Mouse (Mus musculus) myocyte (in vitro differentiated cells): ENCODE results near the gene Slc35e3. TPM values are rescaled to one million over a fixed set of nuclear protein-coding genes. Genes with fewer than 3 reads are reported as not detected.

Source experiments
- H3K27me3 ChIP-seq: one replicate; pipeline ENCODE4 v1.6.1; 2011; ENCODE audit not compliant: control insufficient read depth, insufficient read depth, insufficient read length
- H3K36me3 ChIP-seq: one replicate; pipeline ENCODE4 v1.6.1; 2011; ENCODE audit not compliant: control insufficient read depth, insufficient read depth
- H3K4me2 ChIP-seq: one replicate; pipeline ENCODE4 v1.6.1; 2011; ENCODE audit warnings: low read depth, control low read depth
- H3K4me3 ChIP-seq: one replicate; pipeline ENCODE4 v1.5.1; 2011; ENCODE audit warnings: mild to moderate bottlenecking, control low read depth, moderate library complexity
- H3K79me2 ChIP-seq: one replicate; pipeline ENCODE4 v1.6.1; 2011; ENCODE audit not compliant: control insufficient read depth, insufficient read depth
- H3ac ChIP-seq: one replicate; pipeline ENCODE4 v1.6.1; 2011; ENCODE audit not compliant: control insufficient read depth, insufficient read length
- CEBPB ChIP-seq: IDR thresholded peaks from 2 replicates; pipeline ENCODE4 v1.6.1; 2011; ENCODE audit warnings: mild to moderate bottlenecking, moderate library complexity; ENCODE audit not compliant: poor library complexity, insufficient read depth, severe bottlenecking
- E2F4 ChIP-seq: IDR thresholded peaks from one replicate; pipeline ENCODE4 v1.6.1; 2011; ENCODE audit warnings: mild to moderate bottlenecking, control low read depth, moderate library complexity; ENCODE audit not compliant: insufficient read depth
- MAX ChIP-seq: IDR thresholded peaks from one replicate; pipeline ENCODE4 v1.6.1; 2011; ENCODE audit warnings: low read depth, mild to moderate bottlenecking, control low read depth
- MYOD1 ChIP-seq, 3 experiments: IDR thresholded peaks; one replicate each; pipeline ENCODE4 v1.6.1; 2011; ENCODE audit warnings: control low read depth in 2 of 3, low read depth in 2 of 3, mild to moderate bottlenecking in 2 of 3, moderate library complexity in 1 of 3; ENCODE audit not compliant: insufficient read length in 2 of 3, control insufficient read depth in 1 of 3
- MYOG ChIP-seq, 3 experiments: IDR thresholded peaks; one replicate each; pipeline ENCODE4 v1.6.1; 2011; ENCODE audit warnings: control low read depth in 2 of 3, low read depth in 2 of 3, mild to moderate bottlenecking in 2 of 3; ENCODE audit not compliant: insufficient read length in 2 of 3, control insufficient read depth in 1 of 3, insufficient read depth in 1 of 3
- POLR2A ChIP-seq: IDR thresholded peaks from one replicate; pipeline ENCODE4 v1.6.1; 2011; ENCODE audit warnings: low read depth, mild to moderate bottlenecking, control low read depth, moderate library complexity; ENCODE audit not compliant: insufficient read length
- POLR2AphosphoS2 ChIP-seq: IDR thresholded peaks from one replicate; pipeline ENCODE4 v1.6.1; 2011; ENCODE audit warnings: low read depth, control low read depth; ENCODE audit not compliant: insufficient read length
- REST ChIP-seq: IDR thresholded peaks from one replicate; pipeline ENCODE4 v1.6.1; 2011; ENCODE audit warnings: mild to moderate bottlenecking, control low read depth, moderate library complexity; ENCODE audit not compliant: insufficient read depth, insufficient read length
- SRF ChIP-seq: IDR thresholded peaks from one replicate; pipeline ENCODE4 v1.6.1; 2011; ENCODE audit warnings: low read depth; ENCODE audit not compliant: control insufficient read depth, insufficient read length
- TCF12 ChIP-seq: IDR thresholded peaks from one replicate; pipeline ENCODE4 v1.6.1; 2011; ENCODE audit warnings: mild to moderate bottlenecking, control low read depth; ENCODE audit not compliant: poor library complexity, insufficient read depth, severe bottlenecking
- TCF3 ChIP-seq: IDR thresholded peaks from one replicate; pipeline ENCODE4 v1.6.1; 2011; ENCODE audit warnings: low read depth, control low read depth; ENCODE audit not compliant: insufficient read length
- USF1 ChIP-seq: IDR thresholded peaks from one replicate; pipeline ENCODE4 v1.6.1; 2011; ENCODE audit warnings: low read depth, mild to moderate bottlenecking, control low read depth, moderate library complexity
- polyA plus RNA-seq: library from polyadenylated mRNA; unstranded; fragments of >200 nt; fragmentation: generic; extraction: Trizol; gene quantifications from one replicate; pipeline ENCODE4 v1.2.1, GENCODE M21; 2012; ENCODE audit warnings: missing spikeins

Gene Slc35e3
- polyA plus RNA-seq, 1 experiment = 9.2 TPM

DNA sequence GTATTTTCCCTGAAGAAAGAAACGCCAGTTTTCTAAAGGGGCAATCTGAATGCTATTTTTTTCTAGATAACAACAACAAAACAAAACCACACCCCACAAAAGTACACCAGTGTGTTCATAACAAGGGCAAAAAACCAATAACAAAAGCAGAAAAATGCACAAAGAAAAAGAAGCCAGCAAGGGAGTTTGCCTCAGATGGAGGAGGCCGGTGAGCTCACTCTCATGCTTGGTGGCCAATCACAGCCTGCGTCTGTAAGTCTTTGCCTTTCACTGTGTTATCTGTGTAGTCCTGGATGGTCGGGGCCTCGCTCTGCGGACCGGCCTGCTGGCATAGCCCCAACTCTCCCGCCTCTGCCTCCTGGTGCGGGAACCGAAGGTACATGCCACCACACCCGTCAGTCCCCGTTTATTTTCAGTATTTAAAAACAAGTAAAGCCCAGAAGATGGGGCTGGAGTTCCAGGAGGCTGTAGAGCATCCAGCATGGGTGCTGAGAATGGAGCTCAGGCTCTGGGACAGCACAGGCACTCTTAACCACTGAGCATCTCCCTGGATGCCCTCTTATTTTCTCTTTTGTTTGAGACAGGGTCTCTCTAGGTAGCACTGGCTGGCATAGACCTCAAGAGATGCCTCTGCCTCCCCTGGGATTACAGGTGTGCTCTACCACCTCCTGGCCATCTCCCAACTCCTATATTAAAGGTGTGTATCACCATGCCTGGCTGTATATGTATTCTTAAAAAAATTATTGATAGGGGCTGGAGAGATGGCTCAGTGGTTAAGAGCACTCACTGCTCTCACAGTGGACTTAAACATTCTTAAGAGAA lies 30.3 kb upstream of the Slc35e3 start:
- TF ChIP-seq TCF12 (no peak), MYOG (IDR thresholded peaks at IDR 0.05; ENCODE audit: control insufficient read depth in 1 of 3, insufficient read depth in 1 of 3, insufficient read length in 2 of 3, low read depth in 2 of 3) (no peak), E2F4 (no peak), TCF3 (no peak), CEBPB (no peak)

GRCm38 (mm10) chr10:117775401-117776144 lies 29.4 kb upstream of the Slc35e3 start:
- H3ac ChIP-seq = no peak overlapping the region
- H3K4me2 ChIP-seq = no peak overlapping the region
- H3K27me3 ChIP-seq = no peaks in the 10 kb centered on the region
- no peak overlapping the region for H3K4me3 ChIP-seq
- TF ChIP-seq CEBPB (no peak), TCF3 (no peak), SRF (no peak), REST (no peak), USF1 (no peak), MAX (no peak), TCF12 (no peak), MYOD1 (IDR thresholded peaks at IDR 0.05; ENCODE audit: control insufficient read depth in 1 of 3, insufficient read length in 2 of 3, low read depth in 2 of 3) (no peak), POLR2AphosphoS2 (no peak), POLR2A (no peak), MYOG (IDR thresholded peaks at IDR 0.05; ENCODE audit: control insufficient read depth in 1 of 3, insufficient read depth in 1 of 3, insufficient read length in 2 of 3, low read depth in 2 of 3) (no peak), E2F4 (no peak)
- peaks cover 58% of the 10 kb centered on the region for H3K36me3 ChIP-seq
- H3K79me2 ChIP-seq = no peaks in the 10 kb centered on the region

More for the DNA sequence above, 30.3 kb upstream of the Slc35e3 start:
- peaks cover 58% of the 10 kb centered on the region for H3K36me3 ChIP-seq
- H3K27me3 ChIP-seq = no peaks in the 10 kb centered on the region
- H3K4me2 ChIP-seq = no peak overlapping the region
- no peak overlapping the region for H3K4me3 ChIP-seq
- H3ac ChIP-seq = no peak overlapping the region
- H3K79me2 ChIP-seq = no peaks in the 10 kb centered on the region

GRCm38 (mm10) chr10:117774817-117775120 lies 28.6 kb upstream of the Slc35e3 start:
- no peak overlapping the region for H3K4me2 ChIP-seq
- no peak overlapping the region for H3ac ChIP-seq
- no peak overlapping the region for H3K4me3 ChIP-seq
- peaks cover 56% of the 10 kb centered on the region for H3K36me3 ChIP-seq
- H3K27me3 ChIP-seq = no peaks in the 10 kb centered on the region
- TF ChIP-seq MYOD1 (IDR thresholded peaks at IDR 0.05; ENCODE audit: control insufficient read depth in 1 of 3, insufficient read length in 2 of 3, low read depth in 2 of 3) = no peak
- TF ChIP-seq CEBPB = no peak
- no peak for TF ChIP-seq SRF
- no peak for TF ChIP-seq REST
- TF ChIP-seq TCF12 = no peak
- TF ChIP-seq E2F4 = no peak
- no peak for TF ChIP-seq POLR2A
- no peak for TF ChIP-seq POLR2AphosphoS2
- TF ChIP-seq MYOG (IDR thresholded peaks at IDR 0.05; ENCODE audit: control insufficient read depth in 1 of 3, insufficient read depth in 1 of 3, insufficient read length in 2 of 3, low read depth in 2 of 3) = no peak
- no peak for TF ChIP-seq TCF3
- TF ChIP-seq USF1 = no peak
- TF ChIP-seq MAX = no peak
- H3K79me2 ChIP-seq = no peaks in the 10 kb centered on the region

DNA sequence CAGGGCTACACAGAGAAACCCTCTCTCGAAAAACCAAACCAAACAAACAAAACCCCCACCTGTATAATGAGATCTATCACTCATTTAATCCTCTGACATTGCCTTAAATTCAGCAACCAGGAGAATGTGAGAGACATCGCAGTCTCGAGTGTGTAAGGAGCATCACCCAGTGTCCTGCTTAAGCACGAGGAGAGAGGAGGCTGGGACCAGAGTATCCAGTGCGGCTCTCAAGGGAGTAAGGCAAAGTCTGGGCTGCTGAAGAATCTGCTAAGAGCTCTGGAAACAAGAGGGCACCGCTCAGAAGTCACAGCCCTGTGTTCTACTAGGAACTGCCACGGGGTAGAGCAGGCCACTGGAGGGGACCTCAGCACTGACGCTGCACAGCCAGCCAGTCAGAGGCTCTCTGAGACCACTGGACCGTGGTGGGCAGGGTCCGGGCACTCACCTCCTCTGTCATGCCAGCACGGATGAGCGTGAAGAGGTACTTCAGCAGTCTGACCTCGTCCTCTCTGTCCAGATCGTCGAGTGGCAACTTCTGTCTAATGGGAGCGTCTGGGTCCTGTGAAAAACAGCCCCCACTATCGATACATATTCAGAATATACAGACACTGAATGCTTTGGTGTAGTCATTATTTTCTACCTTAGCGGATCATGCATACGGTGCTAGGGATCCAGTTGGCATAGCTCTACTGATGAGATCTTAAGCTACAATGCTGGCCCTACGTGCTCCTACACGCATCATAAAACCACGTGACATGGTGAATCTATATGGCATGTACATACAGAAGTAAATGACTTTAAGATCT lies 28.0 kb upstream of the Slc35e3 start:
- Histone ChIP-seq H3K27me3 (no peaks in the 10 kb centered on the region), H3K36me3 (peaks cover 51% of the 10 kb centered on the region), H3K4me3 (no peak overlapping the region), H3K79me2 (no peaks in the 10 kb centered on the region), H3ac (no peak overlapping the region), H3K4me2 (no peak overlapping the region)
- TF ChIP-seq E2F4 (no peak), MAX (no peak), TCF12 (no peak), POLR2AphosphoS2 (no peak), SRF (no peak), MYOG (IDR thresholded peaks at IDR 0.05; ENCODE audit: control insufficient read depth in 1 of 3, insufficient read depth in 1 of 3, insufficient read length in 2 of 3, low read depth in 2 of 3) (no peak), USF1 (no peak), MYOD1 (IDR thresholded peaks at IDR 0.05; ENCODE audit: control insufficient read depth in 1 of 3, insufficient read length in 2 of 3, low read depth in 2 of 3) (no peak), REST (no peak)
